Comparison of ENCODE assay signal across 11 mouse cellular contexts in genomic region chr8:77340046-77340747, GRCm38 (mm10).
DNase-seq lines count a peak whose midpoint lies in the region; ATAC-seq and TF ChIP-seq lines count a peak whose summit lies in the region.
"Had no signal": no experiment of that assay in that cellular context is flagged by ENCODE, and none has a peak within 500 bp of the region (broad histone marks: within the 10 kb centered on the region; RNA-seq: fewer than 3 reads in every experiment).

No protein-coding gene starts in this region.

- no peak overlapping the region for H3K9ac ChIP-seq in neural tube, embryonic 11.5 days (ENCODE audit: low read length)
- H3K9ac ChIP-seq in limb, embryonic 14.5 days (ENCODE audit: low read depth, low read length, severe bottlenecking): no peak overlapping the region
- H3K9ac ChIP-seq in neural tube, embryonic 15.5 days (replicated peaks): no peak overlapping the region
- H3K9ac ChIP-seq: liver, embryonic 14.5 days had no signal

- H3K27me3 ChIP-seq in neural tube, embryonic 11.5 days (ENCODE audit: control insufficient read depth, insufficient read depth, low read length): no peaks in the 10 kb centered on the region
- H3K27me3 ChIP-seq in limb, embryonic 14.5 days (ENCODE audit: control insufficient read depth, insufficient read depth, low read length): no peaks in the 10 kb centered on the region
- H3K27me3 ChIP-seq in neural tube, embryonic 15.5 days (replicated peaks): no peaks in the 10 kb centered on the region

- peak; percentile 76 for ATAC-seq in neural tube, embryonic 11.5 days (ENCODE audit: insufficient read depth, low FRiP score, low TSS enrichment)
- no peak for ATAC-seq in limb, embryonic 14.5 days (ENCODE audit: low FRiP score, low read depth)
- 0 out of 2 replicates have a peak, but pooled peaks have one; percentile 25 for ATAC-seq in neural tube, embryonic 15.5 days (ENCODE audit: low FRiP score)
- no peak for ATAC-seq in erythroblast, adult 5-6 weeks (replicated peaks; ENCODE audit: low FRiP score, poor library complexity, severe bottlenecking)
- ATAC-seq: intestine, embryonic 16.5 days had no signal

- 66% methylated on average over 6 of the region's 6 CpGs for WGBS in neural tube, embryonic 11.5 days
- WGBS in limb, embryonic 14.5 days: 92% methylated on average over 6 of the region's 6 CpGs
- 42% methylated on average over 6 of the region's 6 CpGs for WGBS in neural tube, embryonic 15.5 days

- H3K36me3 ChIP-seq in neural tube, embryonic 11.5 days (ENCODE audit: control insufficient read depth, insufficient read depth, low read length): no peaks in the 10 kb centered on the region
- peaks cover 10% of the 10 kb centered on the region; the same call in 1 of the 2 replicates for H3K36me3 ChIP-seq in limb, embryonic 14.5 days (ENCODE audit: control insufficient read depth, insufficient read depth, low read length)
- no peaks in the 10 kb centered on the region for H3K36me3 ChIP-seq in neural tube, embryonic 15.5 days

- no peak for TF ChIP-seq POLR2A in limb, embryonic 14.5 days (IDR thresholded peaks at IDR 0.05; ENCODE audit: borderline replicate concordance, extremely low read depth, insufficient read depth, insufficient read length)

- H3K4me2 ChIP-seq in neural tube, embryonic 11.5 days (ENCODE audit: low read depth): no peak overlapping the region
- H3K4me2 ChIP-seq in limb, embryonic 14.5 days (replicated peaks; ENCODE audit: low read depth, low read length, severe bottlenecking): no peak overlapping the region
- no peak overlapping the region for H3K4me2 ChIP-seq in neural tube, embryonic 15.5 days

- H3K27ac ChIP-seq in neural tube, embryonic 11.5 days (ENCODE audit: low read depth, low read length): no peak overlapping the region
- 0 out of 2 replicates have a peak overlapping the region, but pooled peaks have one; percentile 48 for H3K27ac ChIP-seq in limb, embryonic 14.5 days (replicated peaks; ENCODE audit: low read depth, low read length)
- no peak overlapping the region for H3K27ac ChIP-seq in neural tube, embryonic 15.5 days (replicated peaks)
- H3K27ac ChIP-seq: liver, embryonic 14.5 days had no signal

- H3K4me3 ChIP-seq in neural tube, embryonic 11.5 days (ENCODE audit: low read depth, low read length): no peak overlapping the region
- H3K4me3 ChIP-seq in limb, embryonic 14.5 days (replicated peaks; ENCODE audit: low read length): no peak overlapping the region
- no peak overlapping the region for H3K4me3 ChIP-seq in neural tube, embryonic 15.5 days (replicated peaks)

- DNase-seq in embryo, embryonic 10.5 days (ENCODE audit: low spot score): peak; percentile 54
- no peak for DNase-seq in embryo, embryonic 9.5 days (ENCODE audit: extremely low spot score)
- DNase-seq in neural tube, embryonic 11.5 days (ENCODE audit: low spot score): peak; percentile 50
- no peak for DNase-seq in neural tube, embryonic 10.5 days (ENCODE audit: extremely low spot score, low spot score)
- no peak for DNase-seq in limb, embryonic 14.5 days (ENCODE audit: low spot score)
- no peak for DNase-seq in kidney, postnatal 10 days
- DNase-seq: adrenal gland, postnatal 25 days had no signal

- 0 out of 2 replicates have a peak, but pooled peaks cover 2% of the 10 kb centered on the region for H3K4me1 ChIP-seq in neural tube, embryonic 11.5 days (ENCODE audit: control insufficient read depth, insufficient read depth, low read length)
- H3K4me1 ChIP-seq in limb, embryonic 14.5 days (ENCODE audit: control insufficient read depth, insufficient read depth, low read length): peaks cover 32% of the 10 kb centered on the region
- no peaks in the 10 kb centered on the region for H3K4me1 ChIP-seq in neural tube, embryonic 15.5 days

- no peaks in the 10 kb centered on the region for H3K9me3 ChIP-seq in neural tube, embryonic 11.5 days (ENCODE audit: control insufficient read depth, low read length)
- H3K9me3 ChIP-seq in limb, embryonic 14.5 days (ENCODE audit: control insufficient read depth, low read length): no peaks in the 10 kb centered on the region
- H3K9me3 ChIP-seq in neural tube, embryonic 15.5 days (replicated peaks): no peaks in the 10 kb centered on the region

Comparison
In these comparisons a context has a peak if more than half of its experiments do, and no peak if none do; other contexts are left out.
1. DNase-seq: peak in embryo, embryonic 10.5 days (single experiment) and neural tube, embryonic 11.5 days (single experiment); none in embryo, embryonic 9.5 days (single experiment), neural tube, embryonic 10.5 days (single experiment), limb, embryonic 14.5 days (single experiment) and kidney, postnatal 10 days (single experiment).
2. ATAC-seq: peak in neural tube, embryonic 11.5 days (single experiment) and neural tube, embryonic 15.5 days (single experiment); none in limb, embryonic 14.5 days (single experiment) and erythroblast, adult 5-6 weeks (single experiment).